Mouse (Mus musculus) brain, embryonic 14.5 days (tissue): ENCODE measurements at regions not wholly inside any gene's neighbourhood (a gene's known extent, or its start where the extent isn't known, plus 50 kb on each side); places are given as distances from the start of the nearest gene placed in this dataset.
A peak's percentile ranks its signal among the peaks of the same experiment; 100 is the strongest.

Source experiments
- DNase-seq: peaks from one replicate; pipeline ENCODE4 v3.0.0-alpha.2; 2011; ENCODE audit warnings: low read depth
- CTCF ChIP-seq: fragments of 200-500 bp; IDR thresholded peaks from 2 replicates; pipeline ENCODE4 v1.5.1; 2012; ENCODE audit warnings: inconsistent platforms, mild to moderate bottlenecking, moderate library complexity, borderline replicate concordance; ENCODE audit not compliant: insufficient read depth, insufficient read length; ENCODE audit errors: extremely low read depth
- POLR2A ChIP-seq: fragments of 200-500 bp; IDR thresholded peaks from 2 replicates; pipeline ENCODE4 v1.6.1; 2012; ENCODE audit warnings: mild to moderate bottlenecking, inconsistent platforms, borderline replicate concordance; ENCODE audit not compliant: poor library complexity, insufficient read depth, insufficient read length, severe bottlenecking; ENCODE audit errors: extremely low read depth

GRCm38 (mm10) chr4:81216123-81216522, 226.5 kb downstream of the Mpdz start:
- TF ChIP-seq CTCF (no peak), POLR2A (no peak)
- peak; percentile 37 for DNase-seq

DNA sequence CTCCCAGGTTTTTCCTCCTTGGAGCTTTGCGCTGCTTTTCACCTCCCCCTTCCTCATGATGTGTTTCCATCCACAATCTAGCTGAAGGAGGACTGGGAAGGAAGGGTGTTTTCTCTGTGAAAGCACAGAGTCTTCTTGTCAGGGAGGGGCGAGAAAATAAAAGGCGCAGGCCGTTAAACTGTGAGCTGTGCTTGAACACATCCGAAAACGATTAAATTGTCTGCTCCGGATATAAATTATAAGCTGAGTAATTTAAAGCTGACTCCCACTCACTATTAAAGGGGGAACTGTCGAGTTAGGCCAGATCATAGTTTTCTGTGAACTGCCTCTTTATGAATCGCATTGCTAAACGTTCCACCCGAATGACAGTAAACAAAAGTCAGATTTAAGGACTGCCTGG, 224.6 kb downstream of the Mpdz start:
- peak; percentile 50 for DNase-seq
- no peak for TF ChIP-seq CTCF
- TF ChIP-seq POLR2A = no peak

DNA sequence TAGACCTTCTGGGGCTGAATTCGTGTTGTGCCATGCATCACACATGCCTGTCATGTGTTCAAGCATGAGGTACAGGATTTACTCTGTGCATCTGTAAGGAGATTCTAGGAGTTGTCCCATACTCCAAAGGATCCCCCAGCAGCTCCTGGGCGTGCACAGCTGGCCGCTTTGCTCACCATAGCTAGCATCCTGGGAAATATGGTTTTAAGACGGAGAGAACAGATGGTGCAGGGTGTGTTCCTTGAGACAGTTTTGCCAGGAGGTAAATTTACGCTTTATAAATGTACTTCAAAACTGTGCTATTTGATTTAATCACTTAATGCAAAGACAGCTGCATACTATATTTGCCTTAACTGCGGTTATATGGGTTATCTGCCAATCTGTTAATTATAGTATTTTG, 220.6 kb downstream of the Mpdz start:
- TF ChIP-seq POLR2A (no peak), CTCF (no peak)
- peak; percentile 20 for DNase-seq

DNA sequence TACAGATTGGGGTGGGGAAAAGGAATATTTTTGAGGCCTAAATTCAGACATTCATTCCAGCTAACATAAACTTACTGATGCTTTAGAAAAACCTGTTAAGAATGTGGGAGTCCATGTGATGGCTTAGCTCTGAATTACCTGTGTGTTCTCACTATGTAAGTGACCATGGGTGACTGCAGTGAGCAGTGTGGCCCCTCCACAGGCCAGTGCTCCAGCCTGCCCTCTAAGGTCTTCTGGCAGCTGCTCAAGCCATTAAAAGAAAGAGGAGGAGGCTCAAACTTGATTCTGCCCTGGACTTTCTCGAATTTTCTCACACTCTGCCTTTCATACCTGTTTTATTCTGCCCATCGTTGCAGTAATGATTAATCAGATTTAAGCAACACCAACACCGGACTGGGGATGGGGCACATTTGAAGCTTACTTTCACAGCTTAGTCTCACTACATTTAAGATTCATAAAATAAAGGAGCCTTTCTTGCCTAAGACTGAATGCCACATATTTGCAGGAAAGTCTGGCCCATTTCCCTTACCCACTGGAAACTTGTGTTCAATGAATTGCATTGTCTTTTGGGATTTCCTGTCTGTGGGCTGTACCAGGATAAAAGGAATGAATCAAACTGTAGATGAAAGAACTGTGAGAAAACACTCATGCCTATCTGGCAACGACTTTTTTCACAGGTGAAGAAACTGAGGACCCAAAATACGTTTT, 220.0 kb downstream of the Mpdz start:
- TF ChIP-seq CTCF = no peak
- TF ChIP-seq POLR2A = no peak
- no peak for DNase-seq
